Mouse (Mus musculus): ENCODE measurements around the gene Olfr504.
"Not testable (repeated sequence)": the region's sequence is repeated elsewhere in the genome, so short reads cannot be mapped to it uniquely, and the experiment has no call there.

The Olfr504 gene

DNA sequence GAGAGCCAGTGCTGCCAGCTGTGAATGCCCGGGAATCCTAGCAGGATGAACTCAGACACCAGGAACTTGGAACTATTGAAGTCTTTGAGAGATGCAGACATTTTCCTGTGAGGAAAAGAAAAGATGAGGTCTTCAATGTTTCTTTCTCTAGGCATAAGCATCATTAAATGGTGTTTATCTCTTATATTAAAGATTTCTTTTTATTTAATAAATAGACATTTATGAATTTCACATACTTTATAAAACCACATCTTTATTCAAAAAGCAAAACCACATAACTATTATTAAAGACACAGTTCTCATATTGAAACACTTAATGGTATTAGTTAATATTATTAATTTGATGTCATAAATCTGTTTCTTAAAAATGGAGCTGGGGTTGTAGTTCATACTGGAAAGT, at the start of gene Olfr504:
Gene Olfr504, minus strand, starts transcription at position 101 of the 400 bp plus-strand sequence.
- no peak for DNase-seq

- DNase-seq: no peak
Observed at GRCm38 (mm10) chr7:108614110-108614509, 48.5 kb upstream of the Olfr504 start.

DNA sequence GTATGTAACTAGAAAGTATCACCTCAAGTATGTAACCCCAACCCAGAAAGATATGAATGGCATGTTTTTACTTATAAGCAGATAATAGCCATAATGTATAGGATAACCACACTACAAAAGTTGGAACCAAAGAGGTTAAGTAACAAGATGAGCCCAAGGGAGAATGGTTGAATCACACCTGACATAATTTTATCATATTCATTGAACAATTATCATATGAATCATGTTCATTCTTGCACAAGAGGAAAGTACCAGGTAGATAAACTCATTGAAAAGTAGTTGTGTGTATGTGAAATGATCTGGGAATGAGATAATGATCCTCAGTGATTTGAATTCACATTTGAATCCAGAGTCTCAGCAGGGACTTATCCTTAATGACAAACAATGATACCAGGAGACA, 44.9 kb upstream of the Olfr504 start, which contains the start of gene Olfr506:
Gene Olfr506, plus strand, starts transcription at position 301 of the 400 bp plus-strand sequence.
- DNase-seq: no peak

- not testable (repeated sequence) for DNase-seq
Observed at GRCm38 (mm10) chr7:108601916-108602315, 36.3 kb upstream of the Olfr504 start.

- no peak for DNase-seq
Observed at GRCm38 (mm10) chr7:108589797-108590196, 24.2 kb upstream of the Olfr504 start.

DNA sequence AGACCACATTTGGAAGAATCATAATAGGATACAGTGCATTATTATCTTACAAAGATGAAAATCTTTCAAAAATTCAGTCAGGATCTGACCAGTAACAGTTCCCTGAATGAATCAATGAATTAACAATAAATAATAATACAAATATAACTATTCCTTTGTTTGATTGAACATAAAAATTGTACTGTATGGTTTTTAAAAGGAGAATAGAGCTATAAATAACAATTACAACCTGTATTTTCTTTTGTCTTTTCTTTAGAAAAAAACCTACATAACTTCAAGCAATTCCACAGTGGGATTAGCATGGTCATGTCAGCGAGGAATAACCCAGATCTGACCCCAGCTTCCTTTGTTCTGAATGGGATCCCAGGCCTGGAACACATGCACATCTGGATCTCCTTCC, 21.4 kb downstream of the Olfr504 start, which contains the start of gene Olfr503:
Gene Olfr503, plus strand, starts transcription at position 301 of the 400 bp plus-strand sequence.
- DNase-seq: not testable (repeated sequence)

- DNase-seq: no peak
Observed at GRCm38 (mm10) chr7:108542416-108542815, 23.2 kb downstream of the Olfr504 start.

DNA sequence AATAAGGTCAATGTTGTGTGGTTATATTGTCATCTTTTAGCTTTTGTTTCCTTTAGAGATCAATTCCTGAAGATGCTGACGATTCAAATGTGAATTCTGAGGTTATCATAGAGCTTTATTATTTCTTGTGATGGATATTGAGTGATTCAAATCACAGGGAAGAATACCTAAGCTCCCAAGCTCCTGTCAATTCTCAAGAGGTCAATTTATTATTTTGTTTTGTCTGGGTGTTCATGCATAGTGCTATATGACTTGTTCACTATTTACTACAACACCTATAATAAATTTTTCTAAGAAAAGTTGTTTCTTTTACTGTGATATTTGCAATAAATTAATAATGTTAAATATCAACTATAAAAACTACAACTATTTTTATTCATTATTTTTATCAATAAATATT, 40.6 kb downstream of the Olfr504 start, which contains the start of gene Olfr502:
Gene Olfr502, minus strand, starts transcription at position 101 of the 400 bp plus-strand sequence.
- DNase-seq: no peak
